Mouse (Mus musculus) midbrain, embryonic 12.5 days (tissue): Measurements from ENCODE around the gene Adgrg5. TPM values are rescaled to one million over a fixed set of nuclear protein-coding genes. Genes with fewer than 3 reads are reported as not detected.

Experiments
- ATAC-seq: fragments of 200-750 bp; cut with Nextera tagmentation; 2 replicates; pipeline ENCODE4 v1.8.0; 2017; ENCODE audit warnings: low read depth, moderate TSS enrichment, moderate library complexity; ENCODE audit not compliant: low FRiP score
- H3K27ac ChIP-seq: fragments of 300-500 bp; sonication (generic); replicated peaks from 2 replicates; pipeline ENCODE4 v1.5.1; 2016; ENCODE audit warnings: mild to moderate bottlenecking
- H3K27me3 ChIP-seq: fragments of 300-500 bp; sonication (generic); 2 replicates; pipeline ENCODE4 v1.6.1; 2016; ENCODE audit warnings: mild to moderate bottlenecking
- H3K36me3 ChIP-seq: fragments of 300-500 bp; sonication (generic); 2 replicates; pipeline ENCODE4 v1.6.1; 2016
- H3K4me1 ChIP-seq: fragments of 300-500 bp; sonication (generic); 2 replicates; pipeline ENCODE4 v1.6.1; 2016
- H3K4me2 ChIP-seq: fragments of 300-500 bp; sonication (generic); replicated peaks from 2 replicates; pipeline ENCODE4 v1.6.1; 2016; ENCODE audit warnings: mild to moderate bottlenecking, moderate library complexity
- H3K4me3 ChIP-seq: fragments of 300-500 bp; sonication (generic); 2 replicates; pipeline ENCODE4 v1.5.1; 2016; ENCODE audit warnings: mild to moderate bottlenecking
- H3K9ac ChIP-seq: fragments of 300-500 bp; sonication (generic); replicated peaks from 2 replicates; pipeline ENCODE4 v1.6.1; 2016; ENCODE audit warnings: mild to moderate bottlenecking, moderate library complexity
- H3K9me3 ChIP-seq: fragments of 300-500 bp; sonication (generic); 2 replicates; pipeline ENCODE4 v1.6.1; 2016; ENCODE audit warnings: mild to moderate bottlenecking
- WGBS: fragments of 180-500 bp; shearing (Covaris S2); methylation state at CpG from one replicate; pipeline ENCODE4 v1.1.7; 2016; 5-methylcytosine and 5-hydroxymethylcytosine counted together
- polyA plus RNA-seq: library from polyadenylated mRNA; unstranded; fragments of >200 nt; fragmentation: Nextera tagmentation; extraction: Ambion mirVana; gene quantifications from 2 replicates; pipeline ENCODE4 v1.2.1, GENCODE M21; 2016

Adgrg5 gene
- polyA plus RNA-seq, 1 experiment from 2014 or later = 0.09 TPM

DNA sequence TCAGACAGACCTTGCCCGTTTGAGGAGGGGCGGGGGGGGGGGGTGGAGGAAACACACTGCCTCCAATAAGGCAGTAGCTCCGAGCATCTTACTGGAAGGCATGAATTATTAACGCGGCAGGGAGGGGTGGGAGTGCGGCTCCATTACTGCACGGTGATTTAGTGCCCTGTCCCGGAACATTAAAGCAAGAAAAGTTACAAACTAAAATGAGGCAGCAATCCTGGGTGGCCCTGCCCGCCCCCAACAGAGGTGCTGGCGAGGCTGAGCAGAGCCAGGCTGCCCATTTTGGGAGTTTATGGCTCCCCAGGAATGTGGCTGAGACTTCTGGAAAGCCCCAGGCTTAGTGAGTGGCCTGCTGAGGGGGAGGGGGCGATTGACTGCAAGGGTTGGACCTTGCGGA, 19.8 kb upstream of the Adgrg5 start:
- no peak for ATAC-seq
- 71% methylated on average over 12 of the region's 12 CpGs for WGBS

DNA sequence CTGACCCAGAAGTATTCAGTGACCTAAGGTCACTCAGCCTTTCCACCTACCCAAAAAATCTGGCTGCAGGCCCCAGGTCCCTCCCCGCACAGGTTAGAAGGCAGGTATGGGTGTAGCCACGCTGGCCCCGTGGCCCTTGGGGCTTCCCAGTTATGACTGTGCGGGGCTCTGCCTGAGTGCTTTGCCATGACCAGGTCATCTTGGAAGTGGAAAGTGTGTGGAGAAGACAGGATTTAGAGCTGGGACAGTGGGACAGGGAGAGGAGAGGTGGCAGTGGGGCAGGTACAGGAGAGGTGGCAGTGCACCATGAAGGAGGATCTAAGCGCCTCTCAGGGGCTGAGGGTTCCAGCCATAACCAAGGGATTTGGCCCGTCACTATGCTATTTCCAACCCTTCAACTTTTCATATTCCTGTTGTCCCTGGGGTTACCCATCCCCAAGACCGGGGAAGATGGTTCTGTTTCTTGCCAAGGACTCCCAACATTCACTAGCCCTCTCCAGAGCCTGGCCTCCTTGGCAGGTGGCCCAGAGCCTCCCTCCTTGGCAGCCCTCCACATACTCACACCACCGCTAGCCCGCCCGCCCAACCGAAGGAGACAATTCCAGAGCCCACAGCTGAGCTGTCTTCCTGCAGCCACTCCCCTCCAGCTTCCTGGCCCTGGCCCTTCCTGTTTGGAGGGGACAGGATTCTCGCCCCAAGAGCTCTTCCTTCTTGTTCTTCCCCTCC, 18.9 kb upstream of the Adgrg5 start:
- Histone ChIP-seq H3K4me2 (no peak overlapping the region), H3K4me1 (peaks cover 14% of the 10 kb centered on the region), H3K27ac (no peak overlapping the region), H3K9me3 (no peaks in the 10 kb centered on the region), H3K36me3 (no peaks in the 10 kb centered on the region; the same call in 1 of the 2 replicates), H3K4me3 (no peak overlapping the region), H3K27me3 (0 out of 2 replicates have a peak, but pooled peaks cover under 1% of the 10 kb centered on the region), H3K9ac (no peak overlapping the region)
- ATAC-seq = no peak
- 89% methylated on average over 12 of the region's 12 CpGs for WGBS

More for the DNA sequence above, 19.8 kb upstream of the Adgrg5 start:
- Histone ChIP-seq H3K4me3 (no peak overlapping the region), H3K9me3 (no peaks in the 10 kb centered on the region), H3K36me3 (no peaks in the 10 kb centered on the region; the same call in 1 of the 2 replicates), H3K4me2 (no peak overlapping the region), H3K9ac (no peak overlapping the region), H3K4me1 (peaks cover 14% of the 10 kb centered on the region), H3K27ac (no peak overlapping the region), H3K27me3 (0 out of 2 replicates have a peak, but pooled peaks cover 6% of the 10 kb centered on the region)

DNA sequence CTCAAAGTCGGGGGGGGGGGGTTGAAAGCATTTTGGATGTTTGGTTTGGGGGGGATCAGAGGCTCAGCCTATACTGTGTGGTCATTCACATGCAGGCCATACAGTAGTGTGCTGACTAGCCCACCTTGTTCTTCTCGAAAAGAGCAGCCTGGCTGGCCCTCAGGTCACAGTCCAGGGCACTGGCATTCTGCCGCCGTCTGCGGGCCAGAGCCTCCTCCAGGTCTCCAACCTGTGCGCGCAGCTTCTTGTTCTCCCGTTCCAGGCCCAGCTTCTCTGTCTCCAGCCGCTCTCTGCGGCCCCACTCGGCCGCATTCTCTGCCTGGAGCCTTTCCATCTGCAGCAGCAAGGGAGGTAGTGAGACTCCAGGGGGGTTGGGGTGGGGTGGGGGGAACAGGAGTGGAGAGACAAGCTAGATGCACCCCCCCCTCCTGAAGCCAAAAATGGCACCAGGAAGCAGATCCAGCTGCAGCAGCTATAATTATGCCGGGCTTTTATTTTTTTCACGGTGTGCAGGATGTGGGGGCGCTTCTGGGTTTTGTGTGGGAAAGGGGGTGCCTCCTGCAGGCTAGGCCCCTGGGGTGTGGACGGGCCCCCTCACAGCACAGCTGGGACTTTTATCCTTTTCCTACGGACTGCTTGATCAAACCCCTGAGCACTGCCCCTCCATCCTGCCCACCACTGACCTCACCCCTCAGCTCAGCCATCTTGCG, 15.7 kb upstream of the Adgrg5 start:
- Histone ChIP-seq H3K4me3 (no peak overlapping the region), H3K9ac (no peak overlapping the region), H3K9me3 (no peaks in the 10 kb centered on the region), H3K36me3 (no peaks in the 10 kb centered on the region; the same call in 1 of the 2 replicates), H3K27me3 (peaks cover 14% of the 10 kb centered on the region), H3K4me1 (peaks cover 6% of the 10 kb centered on the region), H3K4me2 (no peak overlapping the region), H3K27ac (no peak overlapping the region)
- no peak for ATAC-seq
- whole genome bisulfite sequencing = 90% methylated on average over 18 of the region's 18 CpGs

DNA sequence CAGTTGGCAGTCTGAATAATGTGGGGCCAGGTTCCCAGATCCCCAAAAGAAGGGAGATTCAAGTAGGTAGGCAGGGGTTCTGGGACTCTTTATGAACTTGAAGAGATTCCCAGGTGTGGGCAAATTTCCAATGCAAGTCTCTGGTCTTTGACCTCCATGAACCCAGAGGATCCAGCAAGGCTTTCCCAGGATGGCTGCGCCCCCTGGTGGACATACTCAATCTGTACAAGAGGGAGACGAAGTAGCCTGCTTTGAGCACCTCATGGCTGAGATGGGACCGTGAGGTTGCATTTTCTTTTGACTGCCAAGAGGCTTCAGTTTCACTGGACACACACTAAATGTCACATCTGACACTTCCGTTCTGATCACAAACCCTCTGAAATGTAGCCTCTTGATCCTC, 14.6 kb upstream of the Adgrg5 start:
- peaks cover 15% of the 10 kb centered on the region for H3K4me1 ChIP-seq
- no peaks in the 10 kb centered on the region for H3K9me3 ChIP-seq
- no peaks in the 10 kb centered on the region; the same call in 1 of the 2 replicates for H3K36me3 ChIP-seq
- H3K9ac ChIP-seq = no peak overlapping the region
- H3K4me3 ChIP-seq = no peak overlapping the region
- WGBS = 15% methylated on average over 4 of the region's 4 CpGs
- peaks cover 25% of the 10 kb centered on the region for H3K27me3 ChIP-seq
- no peak overlapping the region for H3K27ac ChIP-seq
- no peak for ATAC-seq
- no peak overlapping the region for H3K4me2 ChIP-seq

DNA sequence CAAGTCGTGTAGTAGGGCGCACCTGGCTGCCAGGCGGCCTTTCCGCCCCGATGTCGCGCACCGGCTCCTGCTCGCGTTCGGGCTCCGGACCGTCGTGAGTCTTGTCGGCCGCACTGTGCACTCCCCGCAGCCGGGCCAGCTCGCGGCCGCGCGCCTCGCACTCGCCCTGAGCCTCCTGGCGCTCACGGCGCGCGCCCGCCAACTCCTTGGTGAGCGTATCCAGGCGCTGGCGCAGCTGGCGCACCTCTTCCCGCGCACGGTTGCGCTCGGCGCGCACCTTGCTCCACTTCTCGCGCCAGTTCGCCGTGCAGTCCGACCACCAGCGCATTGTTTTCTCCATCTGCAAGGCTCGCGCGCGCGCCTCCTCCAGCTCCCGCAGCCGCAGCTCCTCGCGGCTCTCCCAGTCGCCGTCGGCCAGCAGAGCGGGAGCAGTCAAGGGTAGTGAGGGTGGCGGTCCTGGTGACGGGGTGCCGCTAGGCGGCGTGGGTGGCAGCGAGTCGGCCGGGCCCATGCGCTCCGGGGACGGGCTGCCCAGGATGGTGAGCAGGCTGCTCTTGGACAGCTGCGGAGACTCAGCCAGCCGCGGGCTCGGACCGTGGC, 10.3 kb upstream of the Adgrg5 start:
- ATAC-seq = peak; percentile 69
- Histone ChIP-seq H3K27me3 (peaks cover 60% of the 10 kb centered on the region), H3K27ac (no peak overlapping the region), H3K9ac (peak overlapping the region; percentile 57), H3K4me1 (peaks cover 34% of the 10 kb centered on the region), H3K4me3 (peak overlapping the region; percentile 49), H3K9me3 (no peaks in the 10 kb centered on the region), H3K4me2 (peak overlapping the region; percentile 68), H3K36me3 (no peaks in the 10 kb centered on the region)
- 4% methylated on average over 70 of the region's 77 CpGs for WGBS

DNA sequence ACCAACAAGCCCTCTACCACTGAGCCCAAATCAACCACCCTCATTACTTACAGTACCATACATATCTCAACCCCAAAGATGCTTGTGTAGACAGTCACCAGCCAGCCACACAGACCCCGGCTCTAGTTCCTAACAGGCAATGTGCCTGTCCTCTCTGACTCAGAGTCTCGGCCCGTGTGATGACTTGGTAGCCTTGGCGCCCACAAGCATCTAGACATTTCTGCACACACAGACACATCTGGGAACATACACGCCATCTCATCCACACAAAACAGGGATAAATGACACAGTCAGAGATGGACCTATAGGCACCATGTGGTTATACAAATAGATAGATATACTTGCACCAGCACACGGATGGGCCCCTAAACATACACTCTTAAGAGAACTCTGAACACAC, 9.2 kb upstream of the Adgrg5 start:
- H3K4me2 ChIP-seq = no peak overlapping the region
- peaks cover 34% of the 10 kb centered on the region for H3K4me1 ChIP-seq
- H3K9me3 ChIP-seq = no peaks in the 10 kb centered on the region
- H3K27me3 ChIP-seq = peaks cover 64% of the 10 kb centered on the region
- WGBS = 88% methylated on average over 6 of the region's 6 CpGs
- no peak overlapping the region for H3K4me3 ChIP-seq
- no peak overlapping the region for H3K9ac ChIP-seq
- ATAC-seq = no peak
- H3K36me3 ChIP-seq = no peaks in the 10 kb centered on the region
- no peak overlapping the region for H3K27ac ChIP-seq

DNA sequence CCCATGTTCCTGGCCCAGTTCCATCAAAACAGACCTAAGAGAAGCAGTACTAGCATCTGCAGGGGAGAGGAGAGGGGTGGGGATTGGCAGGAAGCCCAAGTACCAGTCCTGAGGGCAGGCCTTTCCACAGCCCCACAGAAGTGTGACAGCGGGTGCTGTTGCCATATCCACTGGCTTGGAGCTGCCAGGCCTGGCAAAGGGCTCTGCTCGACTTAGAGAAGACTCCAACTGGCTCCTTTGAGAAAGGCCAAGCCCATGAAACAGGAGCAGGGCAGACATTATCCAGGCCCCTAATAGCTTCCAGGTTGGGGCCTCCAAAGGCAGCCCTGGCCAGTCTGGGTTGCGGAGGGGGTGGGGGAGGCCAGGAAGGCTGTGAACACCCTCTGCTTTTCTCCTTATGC, 8.8 kb upstream of the Adgrg5 start:
- peaks cover 64% of the 10 kb centered on the region for H3K27me3 ChIP-seq
- peaks cover 34% of the 10 kb centered on the region for H3K4me1 ChIP-seq

DNA sequence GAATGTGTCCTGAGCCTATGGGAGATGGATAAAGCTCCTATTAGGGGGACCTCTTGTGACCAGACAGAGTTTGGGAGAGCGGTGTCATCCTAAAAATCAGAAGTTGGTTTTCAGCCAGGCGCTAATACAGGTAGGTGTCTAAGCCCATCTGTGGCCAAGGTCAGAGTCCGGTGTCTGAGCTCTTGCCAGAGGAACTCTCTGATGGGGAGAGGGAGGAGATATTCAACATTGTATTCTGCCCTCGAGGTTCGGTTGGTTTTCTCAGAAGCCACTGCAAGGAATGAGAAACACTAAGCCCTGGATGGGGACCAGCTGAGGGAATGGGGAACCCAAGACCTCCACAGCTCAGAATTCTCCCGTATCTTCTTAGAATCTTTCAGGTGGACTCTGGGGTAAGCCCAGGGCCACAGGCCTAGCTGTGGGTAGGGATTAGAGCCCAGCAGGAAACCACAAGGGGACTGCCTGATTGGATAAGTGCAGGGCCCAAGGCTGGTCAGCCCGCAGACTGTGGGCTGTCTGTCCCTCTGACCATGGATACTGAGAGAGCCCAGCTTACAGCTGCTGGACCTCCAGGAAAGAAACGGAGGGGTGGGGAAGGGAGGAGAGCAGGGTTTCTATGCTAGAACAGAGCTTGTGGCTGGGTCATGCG, 7.1 kb upstream of the Adgrg5 start:
- Histone ChIP-seq H3K27ac (no peak overlapping the region), H3K9ac (no peak overlapping the region; the same call in 1 of the 2 replicates)

More for the DNA sequence above, 8.8 kb upstream of the Adgrg5 start:
- WGBS = 78% methylated on average over 3 of the region's 3 CpGs
- no peak overlapping the region for H3K4me3 ChIP-seq
- H3K4me2 ChIP-seq = no peak overlapping the region
- no peaks in the 10 kb centered on the region for H3K36me3 ChIP-seq
- H3K9ac ChIP-seq = no peak overlapping the region
- H3K27ac ChIP-seq = no peak overlapping the region
- no peaks in the 10 kb centered on the region for H3K9me3 ChIP-seq
- ATAC-seq = no peak

DNA sequence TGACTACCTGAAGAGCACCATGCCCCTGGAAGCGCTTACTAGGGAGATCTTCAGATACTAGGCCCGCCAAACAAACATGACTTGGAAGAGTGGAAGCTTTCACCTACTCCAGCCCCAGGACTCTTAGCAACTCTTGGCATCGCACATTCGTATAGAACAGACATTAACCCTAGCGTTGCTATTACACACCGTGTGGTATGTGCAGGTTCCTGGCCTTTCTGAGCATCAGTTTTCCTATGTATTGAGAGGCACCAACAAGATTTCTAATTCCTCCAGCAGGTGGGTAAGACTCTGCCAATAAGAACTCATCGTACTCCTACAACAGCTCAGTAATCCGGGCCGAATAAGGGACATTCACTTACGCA, 6.6 kb upstream of the Adgrg5 start:
- H3K27ac ChIP-seq = no peak overlapping the region
- H3K9ac ChIP-seq = peak overlapping the region; percentile 74
- H3K36me3 ChIP-seq = no peaks in the 10 kb centered on the region
- no peaks in the 10 kb centered on the region for H3K9me3 ChIP-seq
- H3K4me1 ChIP-seq = peaks cover 34% of the 10 kb centered on the region
- peaks cover 58% of the 10 kb centered on the region for H3K27me3 ChIP-seq
- 7% methylated on average over 10 of the region's 10 CpGs for WGBS
- no peak for ATAC-seq
- peak overlapping the region; percentile 75 for H3K4me2 ChIP-seq
- peak overlapping the region; percentile 63 for H3K4me3 ChIP-seq

More for the DNA sequence above, 7.1 kb upstream of the Adgrg5 start:
- Histone ChIP-seq H3K27me3 (peaks cover 63% of the 10 kb centered on the region), H3K4me1 (peaks cover 34% of the 10 kb centered on the region), H3K9me3 (no peaks in the 10 kb centered on the region), H3K4me2 (peak overlapping the region; percentile 75), H3K4me3 (peak overlapping the region; percentile 63), H3K36me3 (no peaks in the 10 kb centered on the region)
- ATAC-seq = no peak
- WGBS = 43% methylated on average over 9 of the region's 9 CpGs

DNA sequence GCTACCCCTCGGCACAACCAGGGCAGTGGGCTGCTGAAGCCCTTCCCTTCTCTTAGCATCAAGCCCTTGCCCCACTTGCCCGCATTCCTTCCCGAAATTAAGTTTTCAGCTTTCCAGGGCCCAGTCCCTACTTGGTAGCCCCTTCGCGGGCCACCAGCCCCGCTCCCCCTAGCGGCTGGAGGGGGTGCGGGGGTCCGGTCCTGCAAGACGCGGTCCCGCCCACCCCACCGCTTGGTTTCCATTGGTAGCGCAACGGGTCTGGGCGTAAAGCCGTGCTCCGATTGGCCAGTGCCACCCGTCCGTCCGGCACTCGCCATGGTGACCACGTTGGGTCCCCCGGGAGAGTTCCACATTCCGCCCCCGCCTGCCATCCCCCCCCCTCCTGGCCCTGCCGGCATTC, 6.1 kb upstream of the Adgrg5 start:
- no peaks in the 10 kb centered on the region for H3K9me3 ChIP-seq
- no peak overlapping the region for H3K27ac ChIP-seq
- H3K36me3 ChIP-seq = no peaks in the 10 kb centered on the region
- ATAC-seq = peak; percentile 93
- H3K4me1 ChIP-seq = peaks cover 34% of the 10 kb centered on the region
- peaks cover 54% of the 10 kb centered on the region for H3K27me3 ChIP-seq
- peak overlapping the region; percentile 75 for H3K4me2 ChIP-seq
- peak overlapping the region; percentile 74 for H3K9ac ChIP-seq
- H3K4me3 ChIP-seq = peak overlapping the region; percentile 63
- 1% methylated on average over 27 of the region's 27 CpGs for WGBS

DNA sequence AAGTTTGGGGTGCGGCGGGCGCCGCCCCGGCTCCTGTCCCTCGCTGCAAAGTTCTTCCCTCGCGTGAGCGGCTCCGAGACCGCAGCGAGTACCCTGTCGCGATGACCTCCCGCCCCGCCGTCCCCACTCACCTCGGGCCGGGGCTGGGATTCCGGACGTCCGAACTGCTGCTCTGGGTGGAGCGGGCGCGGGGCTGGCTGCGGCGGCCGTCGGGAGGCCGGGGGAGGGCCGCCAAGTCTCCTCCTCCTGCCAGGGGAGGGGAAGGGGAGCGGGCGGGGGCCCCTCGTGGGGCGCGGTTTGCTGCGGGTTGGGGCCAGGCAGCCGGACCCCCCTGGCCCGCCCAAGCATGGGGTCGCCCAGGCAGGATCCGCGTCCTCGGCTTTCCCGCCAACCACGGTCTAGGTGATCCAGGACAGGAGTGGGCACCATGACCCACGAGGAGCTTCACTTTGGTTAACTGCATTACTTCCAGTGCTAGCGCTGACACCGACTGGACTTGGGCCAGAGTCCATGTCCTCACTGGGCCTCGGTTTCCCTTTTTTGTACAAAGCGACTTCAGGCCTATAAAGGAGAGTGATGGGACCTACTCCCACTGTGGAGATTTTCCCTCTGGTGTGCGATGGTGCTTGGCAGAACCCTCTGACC, 5.5 kb upstream of the Adgrg5 start, which contains the start of gene Ccdc102a:
Ccdc102a (minus strand) TSS at position 248 of the 645 bp plus-strand sequence.
- H3K4me3 ChIP-seq = peak within 1 kb of the TSS; percentile 63
- no peaks in the 10 kb centered on the region for H3K36me3 ChIP-seq
- H3K27ac ChIP-seq = no peak within 1 kb of the TSS
- ATAC-seq = peak; percentile 45
- peaks cover 48% of the 10 kb centered on the region for H3K27me3 ChIP-seq
- H3K4me1 ChIP-seq = peaks cover 31% of the 10 kb centered on the region
- H3K9me3 ChIP-seq = no peaks in the 10 kb centered on the region
- H3K9ac ChIP-seq = peak within 1 kb of the TSS; percentile 74
- 3% methylated on average over 41 of the region's 51 CpGs for WGBS
- peak within 1 kb of the TSS; percentile 75 for H3K4me2 ChIP-seq
